Mouse (Mus musculus) bone marrow macrophage, adult 2 months (primary cell): ENCODE data around the gene Txndc2. TPM values are rescaled to one million over a fixed set of nuclear protein-coding genes. Genes with fewer than 3 reads are reported as not detected.

Experiments
- H3K27ac ChIP-seq: 2 replicates; pipeline ENCODE4 v1.5.1; 2012; ENCODE audit warnings: low read depth, low read length; ENCODE audit not compliant: insufficient read depth
- H3K4me1 ChIP-seq: 2 replicates; pipeline ENCODE4 v1.6.1; 2012; ENCODE audit warnings: low read length; ENCODE audit not compliant: control insufficient read depth, insufficient read depth
- H3K4me3 ChIP-seq: 2 replicates; pipeline ENCODE4 v1.5.1; 2012; ENCODE audit warnings: mild to moderate bottlenecking, low read length, moderate library complexity; ENCODE audit not compliant: insufficient read depth
- CTCF ChIP-seq: IDR thresholded peaks from 2 replicates; pipeline ENCODE4 v1.5.1; 2012; ENCODE audit warnings: low read depth, mild to moderate bottlenecking, low read length, moderate library complexity
- POLR2A ChIP-seq: IDR thresholded peaks from 2 replicates; pipeline ENCODE4 v1.6.1; 2012; ENCODE audit warnings: mild to moderate bottlenecking, low read depth, low read length, borderline replicate concordance
- polyA plus RNA-seq: library from polyadenylated mRNA; stranded (reverse); fragments of >200 nt; gene quantifications from 2 replicates; pipeline ENCODE4 v1.2.4, GENCODE M21; 2012; ENCODE audit not compliant: missing spikeins, insufficient read depth, insufficient read length

The Txndc2 gene
- polyA plus RNA-seq, 1 experiment, result not detected

GRCm38 (mm10) chr17:65657958-65658357 is 16.0 kb upstream of the Txndc2 start:
- TF ChIP-seq CTCF (no peak), POLR2A (no peak)
- H3K4me3 ChIP-seq, result no peak overlapping the region

GRCm38 (mm10) chr17:65656731-65657130 is 14.8 kb upstream of the Txndc2 start:
- no peak overlapping the region for H3K27ac ChIP-seq
- no peak overlapping the region for H3K4me3 ChIP-seq
- H3K4me1 ChIP-seq, result peaks cover 3% of the 10 kb centered on the region
- TF ChIP-seq CTCF (no peak), POLR2A (no peak)

More at GRCm38 (mm10) chr17:65657958-65658357, 16.0 kb upstream of the Txndc2 start:
- H3K4me1 ChIP-seq, result peaks cover 9% of the 10 kb centered on the region
- H3K27ac ChIP-seq, result no peak overlapping the region

GRCm38 (mm10) chr17:65656076-65656475 is 14.1 kb upstream of the Txndc2 start:
- Histone ChIP-seq H3K4me1 (peaks cover 3% of the 10 kb centered on the region), H3K27ac (no peak overlapping the region), H3K4me3 (no peak overlapping the region)

GRCm38 (mm10) chr17:65655608-65656007 is 13.6 kb upstream of the Txndc2 start:
- no peak overlapping the region for H3K4me3 ChIP-seq
- H3K4me1 ChIP-seq, result peaks cover 3% of the 10 kb centered on the region
- TF ChIP-seq POLR2A, result no peak
- TF ChIP-seq CTCF, result no peak
- H3K27ac ChIP-seq, result no peak overlapping the region

More at GRCm38 (mm10) chr17:65656076-65656475, 14.1 kb upstream of the Txndc2 start:
- TF ChIP-seq POLR2A (no peak), CTCF (no peak)

GRCm38 (mm10) chr17:65650598-65650997 is 8.6 kb upstream of the Txndc2 start:
- Histone ChIP-seq H3K4me3 (no peak overlapping the region), H3K4me1 (peaks cover 6% of the 10 kb centered on the region; the same call in 1 of the 2 replicates), H3K27ac (no peak overlapping the region)
- TF ChIP-seq CTCF, result no peak

- no peak overlapping the region for H3K27ac ChIP-seq
- TF ChIP-seq CTCF, result no peak
- TF ChIP-seq POLR2A, result no peak
- no peak overlapping the region for H3K4me3 ChIP-seq
- H3K4me1 ChIP-seq, result peaks cover 14% of the 10 kb centered on the region
Observed at GRCm38 (mm10) chr17:65649175-65649493, 7.2 kb upstream of the Txndc2 start.

GRCm38 (mm10) chr17:65648371-65649174 is 6.6 kb upstream of the Txndc2 start:
- H3K27ac ChIP-seq, result no peak overlapping the region
- no peak overlapping the region for H3K4me3 ChIP-seq
- peaks cover 20% of the 10 kb centered on the region for H3K4me1 ChIP-seq
- TF ChIP-seq POLR2A (no peak), CTCF (no peak)

- Histone ChIP-seq H3K27ac (no peak overlapping the region), H3K4me3 (no peak overlapping the region), H3K4me1 (peaks cover 26% of the 10 kb centered on the region)
- TF ChIP-seq CTCF (no peak), POLR2A (no peak)
Observed at GRCm38 (mm10) chr17:65647961-65648360, 6.0 kb upstream of the Txndc2 start.

GRCm38 (mm10) chr17:65647226-65647625 is 5.3 kb upstream of the Txndc2 start:
- Histone ChIP-seq H3K4me3 (no peak overlapping the region), H3K27ac (no peak overlapping the region), H3K4me1 (peaks cover 33% of the 10 kb centered on the region)
- TF ChIP-seq CTCF (no peak), POLR2A (no peak)

GRCm38 (mm10) chr17:65643579-65643978 is 1.6 kb upstream of the Txndc2 start:
- Histone ChIP-seq H3K4me1 (peaks cover 43% of the 10 kb centered on the region), H3K27ac (no peak overlapping the region), H3K4me3 (no peak overlapping the region)
- TF ChIP-seq POLR2A, result no peak
- no peak for TF ChIP-seq CTCF

GRCm38 (mm10) chr17:65643051-65643521 is 1.1 kb upstream of the Txndc2 start:
- Histone ChIP-seq H3K27ac (no peak overlapping the region), H3K4me3 (no peak overlapping the region), H3K4me1 (peaks cover 39% of the 10 kb centered on the region)
- TF ChIP-seq POLR2A, result no peak
- TF ChIP-seq CTCF, result no peak
